ENCODE assay signal across 20 mouse cellular contexts in the genomic region with DNA sequence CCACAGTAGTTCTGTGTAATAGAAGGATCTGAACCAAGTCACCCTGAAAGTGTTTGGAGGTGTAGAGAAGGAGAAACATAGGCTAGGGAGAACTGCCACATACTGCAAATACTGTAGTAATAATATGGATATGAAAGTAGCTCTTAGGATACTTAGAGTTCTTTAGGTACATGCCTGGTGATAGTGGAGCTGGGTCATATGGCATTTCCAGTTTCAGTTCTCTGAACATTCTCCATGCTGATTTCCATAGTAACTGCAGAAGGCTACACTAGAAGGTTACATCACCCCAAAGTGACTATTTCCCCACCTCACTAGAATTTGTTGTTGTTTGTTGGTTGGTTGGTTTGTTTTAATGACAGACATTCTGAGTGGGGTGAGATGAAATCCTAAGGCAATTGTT.
DNase-seq lines count a peak whose midpoint lies in the region; ATAC-seq lines count a peak whose summit lies in the region.
"Had no signal": no experiment of that assay in that cellular context is flagged by ENCODE, and none has a peak within 500 bp of the region (broad histone marks: within the 10 kb centered on the region; RNA-seq: fewer than 3 reads in every experiment).

No protein-coding gene starts in this region.

- ATAC-seq in common myeloid progenitor, adult 5-6 weeks (replicated peaks; ENCODE audit: low read depth, poor library complexity, severe bottlenecking), result peak; percentile 76
- peak; percentile 80 for ATAC-seq in megakaryocyte progenitor cell, adult 5-6 weeks (replicated peaks; ENCODE audit: poor library complexity)
- ATAC-seq: activated CD4-positive, CD25-positive, alpha-beta regulatory T cell, adult 4 months; CD4-positive, CD25-positive, alpha-beta regulatory T cell, adult 4 months; forebrain, embryonic 14.5 days; forebrain, embryonic 16.5 days; Patski had no signal

- DNase-seq in induced T-regulatory cell, adult 2 months (ENCODE audit: low read depth), result peak; percentile 17
- DNase-seq in gastrocnemius, adult 18-20 months (ENCODE audit: low spot score), result no peak
- no peak for DNase-seq in lung, postnatal 4 days
- DNase-seq: adrenal gland, adult 8-10 months; adrenal gland, postnatal 14 days; adrenal gland, postnatal 36 days; B cell, adult 2 months; cerebellum, adult 11-12 months; cerebellum, adult 2 months; cerebellum, adult 9-10 months; cerebellum, postnatal 10 days; cerebellum, postnatal 25 days; embryo, embryonic 11 days had no signal
